Mouse (Mus musculus) ES-E14 (cell line): ENCODE measurements around the gene Tango2.

ENCODE experiments used
- CHD2 ChIP-seq: IDR thresholded peaks from 2 replicates; pipeline ENCODE4 v1.6.1; 2014; ENCODE audit warnings: mild to moderate bottlenecking, low read depth, low read length, inconsistent platforms
- MAFK ChIP-seq: IDR thresholded peaks from 2 replicates; pipeline ENCODE4 v1.6.1; 2014; ENCODE audit warnings: mild to moderate bottlenecking, low read depth, low read length, inconsistent platforms; ENCODE audit not compliant: insufficient read depth
- ZC3H11A ChIP-seq: IDR thresholded peaks from 2 replicates; pipeline ENCODE4 v1.6.1; 2012; ENCODE audit warnings: low read depth, mild to moderate bottlenecking, inconsistent platforms, low read length, borderline replicate concordance
- ZNF384 ChIP-seq: IDR thresholded peaks from 2 replicates; pipeline ENCODE4 v1.6.1; 2012; ENCODE audit warnings: low read depth, low read length, inconsistent platforms

- TF ChIP-seq CHD2: no peak
- TF ChIP-seq MAFK: no peak
- no peak for TF ChIP-seq ZNF384
- TF ChIP-seq ZC3H11A: no peak
Measured at GRCm38 (mm10) chr16:18391728-18392127, 43.8 kb upstream of the Tango2 start.
